Mouse (Mus musculus) adrenal gland, postnatal 25 days (tissue): ENCODE data around the gene Bcor. TPM values are rescaled to one million over a fixed set of nuclear protein-coding genes. Genes with fewer than 3 reads are reported as not detected.

ENCODE experiments used
- DNase-seq: peaks from one replicate; pipeline ENCODE4 v3.0.0; 2021; ENCODE audit warnings: mixed read lengths
- total RNA-seq: library from RNA; stranded (reverse); gene quantifications from 2 replicates; pipeline ENCODE4 v1.2.3, GENCODE M21; 2021

Gene Bcor
- total RNA-seq, 1 experiment from 2014 or later, result 22.7 TPM

- no peak for DNase-seq
Observed at GRCm38 (mm10) chrX:12151269-12151995, 8.7 kb downstream of the Bcor start.

GRCm38 (mm10) chrX:12150425-12150824 lies 9.7 kb downstream of the Bcor start:
- DNase-seq, result no peak

- DNase-seq, result no peak
Observed at GRCm38 (mm10) chrX:12146263-12146662, 13.9 kb downstream of the Bcor start.

GRCm38 (mm10) chrX:12142832-12143231 lies 17.3 kb downstream of the Bcor start:
- DNase-seq, result no peak

GRCm38 (mm10) chrX:12140086-12140740 lies 19.9 kb downstream of the Bcor start:
- no peak for DNase-seq

GRCm38 (mm10) chrX:12138266-12138665 lies 21.9 kb downstream of the Bcor start:
- DNase-seq, result no peak

GRCm38 (mm10) chrX:12137121-12137521 lies 23.0 kb downstream of the Bcor start:
- no peak for DNase-seq

GRCm38 (mm10) chrX:12136261-12137101 lies 23.7 kb downstream of the Bcor start:
- peak; percentile 47 for DNase-seq

GRCm38 (mm10) chrX:12135121-12136111 lies 24.7 kb downstream of the Bcor start:
- DNase-seq, result peak; percentile 79

- DNase-seq, result peak; percentile 74
Observed at GRCm38 (mm10) chrX:12134541-12134940, 25.6 kb downstream of the Bcor start.

GRCm38 (mm10) chrX:12133836-12134431 lies 26.2 kb downstream of the Bcor start:
- no peak for DNase-seq

GRCm38 (mm10) chrX:12133178-12133835 lies 26.8 kb downstream of the Bcor start:
- peak; percentile 40 for DNase-seq

GRCm38 (mm10) chrX:12132541-12133177 lies 27.5 kb downstream of the Bcor start:
- DNase-seq, result no peak

- DNase-seq, result no peak
Observed at GRCm38 (mm10) chrX:12129828-12130809, 30.0 kb downstream of the Bcor start.

GRCm38 (mm10) chrX:12129230-12129629 lies 30.9 kb downstream of the Bcor start:
- peak; percentile 65 for DNase-seq

GRCm38 (mm10) chrX:12128165-12129083 lies 31.7 kb downstream of the Bcor start:
- DNase-seq, result peak; percentile 46

GRCm38 (mm10) chrX:12127799-12128164 lies 32.4 kb downstream of the Bcor start:
- no peak for DNase-seq
